Mouse (Mus musculus): ENCODE data around the gene Dpp9. TPM values are rescaled to one million over a fixed set of nuclear protein-coding genes. Genes with fewer than 3 reads are reported as not detected.

Gene Dpp9
- polyA plus RNA-seq, 1 experiment: not detected

DNA sequence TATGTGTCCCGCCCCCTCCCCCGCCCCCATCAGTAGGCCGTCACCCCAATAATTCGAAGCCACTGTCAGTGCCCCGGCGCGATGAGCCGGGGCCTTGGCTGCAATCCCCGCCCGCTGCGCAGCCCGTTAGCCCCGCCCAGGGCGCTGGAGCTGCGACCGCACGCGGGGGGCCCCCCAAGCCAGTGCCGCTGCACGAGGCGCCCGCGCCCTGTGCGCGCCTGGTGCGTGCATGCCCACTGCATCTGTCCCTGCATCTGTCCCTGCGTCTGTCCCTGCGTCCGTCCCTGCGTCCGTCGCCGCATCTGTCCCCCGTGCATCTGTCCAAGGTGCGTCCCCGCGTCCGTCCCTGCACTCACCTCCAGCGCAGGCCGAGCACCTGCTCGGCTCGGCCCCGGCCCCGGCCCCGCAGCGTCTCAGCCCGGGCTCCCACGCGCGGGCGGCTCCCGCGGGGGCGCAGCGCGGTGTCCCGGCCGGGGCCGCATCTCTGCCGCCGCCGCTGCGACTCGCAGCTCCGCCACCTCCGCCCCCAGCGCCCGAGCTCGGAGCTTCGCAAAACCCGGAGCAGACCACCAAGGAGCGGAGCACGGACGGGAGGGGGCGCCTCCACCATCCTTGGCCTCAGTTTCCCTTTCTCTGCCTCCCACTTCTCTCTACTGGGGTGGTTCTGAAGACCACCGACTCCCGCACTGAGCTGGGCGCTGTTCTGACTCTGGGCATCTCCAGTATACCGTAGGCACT lies 78.7 kb downstream of the Dpp9 start, which contains the start of gene Sema6b:
Gene Sema6b, minus strand, starts transcription at position 486 of the 738 bp plus-strand sequence.
- Histone ChIP-seq H3K27ac (ENCODE audit: insufficient read depth, low read depth, low read length) (peak within 1 kb of the TSS; percentile 85), H3K4me3 (ENCODE audit: insufficient read depth, low read depth, low read length) (peak within 1 kb of the TSS; percentile 86), H3K4me1 (ENCODE audit: control insufficient read depth, insufficient read depth, low read length) (peaks cover 44% of the 10 kb centered on the region)
- TF ChIP-seq CTCF (IDR thresholded peaks at IDR 0.05; ENCODE audit: insufficient read depth, low read depth, low read length) (no peak), POLR2A (IDR thresholded peaks at IDR 0.05; ENCODE audit: insufficient read depth, low read depth, low read length) (peak; percentile 48; the same call in 1 of the 2 replicates)
- 2% methylated on average over 78 of the region's 79 CpGs for WGBS

GRCm38 (mm10) chr17:56139355-56139754 lies 79.3 kb downstream of the Dpp9 start:
- 0 out of 2 replicates have a peak, but pooled peaks have one; percentile 8 for TF ChIP-seq POLR2A (IDR thresholded peaks at IDR 0.05; ENCODE audit: insufficient read depth, low read depth, low read length)
- TF ChIP-seq CTCF (IDR thresholded peaks at IDR 0.05; ENCODE audit: insufficient read depth, low read depth, low read length): no peak
- peak overlapping the region; percentile 86 for H3K4me3 ChIP-seq (ENCODE audit: insufficient read depth, low read depth, low read length)
- H3K27ac ChIP-seq (ENCODE audit: insufficient read depth, low read depth, low read length): peak overlapping the region; percentile 1; the same call in 1 of the 2 replicates
- H3K4me1 ChIP-seq (ENCODE audit: control insufficient read depth, insufficient read depth, low read length): peaks cover 51% of the 10 kb centered on the region
- 7% methylated on average over 21 of the region's 21 CpGs for WGBS

- Histone ChIP-seq H3K27ac (ENCODE audit: insufficient read depth, low read depth, low read length) (no peak overlapping the region), H3K4me3 (ENCODE audit: insufficient read depth, low read depth, low read length) (peak overlapping the region; percentile 86), H3K4me1 (ENCODE audit: control insufficient read depth, insufficient read depth, low read length) (peaks cover 61% of the 10 kb centered on the region)
- whole genome bisulfite sequencing: 27% methylated on average over 25 of the region's 25 CpGs
- no peak for TF ChIP-seq CTCF (IDR thresholded peaks at IDR 0.05; ENCODE audit: insufficient read depth, low read depth, low read length)
- TF ChIP-seq POLR2A (IDR thresholded peaks at IDR 0.05; ENCODE audit: insufficient read depth, low read depth, low read length): no peak
Observed at GRCm38 (mm10) chr17:56137839-56138613, 80.7 kb downstream of the Dpp9 start.

Other genes starting within 250 kb of the Dpp9 start
- not detected in 2 replicates for gene Shd, start 248.4 kb downstream of the Dpp9 start, polyA plus RNA-seq (2012; ENCODE audit: insufficient read depth, insufficient read length, low replicate concordance, missing spikeins)
- not detected in 2 replicates for gene Fsd1, start 232.4 kb downstream of the Dpp9 start, polyA plus RNA-seq (2012; ENCODE audit: insufficient read depth, insufficient read length, low replicate concordance, missing spikeins)
- not detected in 2 replicates for gene Stap2, start 213.3 kb downstream of the Dpp9 start, polyA plus RNA-seq (2012; ENCODE audit: insufficient read depth, insufficient read length, low replicate concordance, missing spikeins)
- gene Mpnd, start 213.2 kb downstream of the Dpp9 start, polyA plus RNA-seq (2012; ENCODE audit: insufficient read depth, insufficient read length, low replicate concordance, missing spikeins): not detected in 2 replicates
- gene Sh3gl1, start 182.3 kb downstream of the Dpp9 start, polyA plus RNA-seq (2012; ENCODE audit: insufficient read depth, insufficient read length, low replicate concordance, missing spikeins): not detected in 2 replicates
- gene Chaf1a, start 178.5 kb downstream of the Dpp9 start, polyA plus RNA-seq (2012; ENCODE audit: insufficient read depth, insufficient read length, low replicate concordance, missing spikeins): not detected in 2 replicates
- not detected in 2 replicates for gene Ubxn6, start 143.9 kb downstream of the Dpp9 start, polyA plus RNA-seq (2012; ENCODE audit: insufficient read depth, insufficient read length, low replicate concordance, missing spikeins)
- 483 TPM in 1 of 2 replicates, not detected in the other for gene Hdgfl2, start 139.3 kb downstream of the Dpp9 start, polyA plus RNA-seq (2012; ENCODE audit: insufficient read depth, insufficient read length, low replicate concordance, missing spikeins)
- not detected in 2 replicates for gene Plin4, start 109.1 kb downstream of the Dpp9 start, polyA plus RNA-seq (2012; ENCODE audit: insufficient read depth, insufficient read length, low replicate concordance, missing spikeins)
- gene Plin5, start 101.3 kb downstream of the Dpp9 start, polyA plus RNA-seq (2012; ENCODE audit: insufficient read depth, insufficient read length, low replicate concordance, missing spikeins): not detected in 2 replicates
- not detected in 2 replicates for gene Lrg1, start 96.9 kb downstream of the Dpp9 start, polyA plus RNA-seq (2012; ENCODE audit: insufficient read depth, insufficient read length, low replicate concordance, missing spikeins)
- not detected in 2 replicates for gene Sema6b, start 78.6 kb downstream of the Dpp9 start, polyA plus RNA-seq (2012; ENCODE audit: insufficient read depth, insufficient read length, low replicate concordance, missing spikeins)
- gene Tnfaip8l1, start 56.4 kb downstream of the Dpp9 start, polyA plus RNA-seq (2012; ENCODE audit: insufficient read depth, insufficient read length, low replicate concordance, missing spikeins): not detected in 2 replicates
- gene Mydgf, start 35.0 kb downstream of the Dpp9 start, polyA plus RNA-seq (2012; ENCODE audit: insufficient read depth, insufficient read length, low replicate concordance, missing spikeins): not detected in 2 replicates
- gene Fem1a, start 37.9 kb upstream of the Dpp9 start, polyA plus RNA-seq (2012; ENCODE audit: insufficient read depth, insufficient read length, low replicate concordance, missing spikeins): not detected in 2 replicates
- not detected in 2 replicates for gene Ticam1, start 57.9 kb upstream of the Dpp9 start, polyA plus RNA-seq (2012; ENCODE audit: insufficient read depth, insufficient read length, low replicate concordance, missing spikeins)
- gene Plin3, start 74.0 kb upstream of the Dpp9 start, polyA plus RNA-seq (2012; ENCODE audit: insufficient read depth, insufficient read length, low replicate concordance, missing spikeins): not detected in 2 replicates
- gene Arrdc5, start 81.4 kb upstream of the Dpp9 start, polyA plus RNA-seq (2012; ENCODE audit: insufficient read depth, insufficient read length, low replicate concordance, missing spikeins): not detected in 2 replicates
- gene Uhrf1, start 84.4 kb upstream of the Dpp9 start, polyA plus RNA-seq (2012; ENCODE audit: insufficient read depth, insufficient read length, low replicate concordance, missing spikeins): not detected in 2 replicates
- gene Kdm4b, start 107.2 kb upstream of the Dpp9 start, polyA plus RNA-seq (2012; ENCODE audit: insufficient read depth, insufficient read length, low replicate concordance, missing spikeins): not detected in 2 replicates